Mouse (Mus musculus) embryonic fibroblast, embryonic 13.5 days (primary cell): ENCODE results near the gene Hrk. TPM values are rescaled to one million over a fixed set of nuclear protein-coding genes. Genes with fewer than 3 reads are reported as not detected.

ENCODE experiments used
- H3K27ac ChIP-seq: 2 replicates; pipeline ENCODE4 v1.5.1; 2012; ENCODE audit warnings: low read length, control low read depth, inconsistent platforms; ENCODE audit not compliant: insufficient read depth
- H3K4me1 ChIP-seq: 2 replicates; pipeline ENCODE4 v1.6.1; 2011; ENCODE audit warnings: low read length; ENCODE audit not compliant: control insufficient read depth, insufficient read depth
- H3K4me3 ChIP-seq: 2 replicates; pipeline ENCODE4 v1.5.1; 2011; ENCODE audit warnings: mild to moderate bottlenecking, control low read depth, low read length; ENCODE audit not compliant: insufficient read depth
- CTCF ChIP-seq: IDR thresholded peaks from 2 replicates; pipeline ENCODE4 v1.5.1; 2011; ENCODE audit warnings: mild to moderate bottlenecking, control low read depth, low read length, moderate library complexity, borderline replicate concordance; ENCODE audit not compliant: insufficient read depth
- POLR2A ChIP-seq: IDR thresholded peaks from 2 replicates; pipeline ENCODE4 v1.6.1; 2011; ENCODE audit warnings: low read depth, mild to moderate bottlenecking, control low read depth, low read length, moderate library complexity
- polyA plus RNA-seq: library from polyadenylated mRNA; stranded (reverse); fragments of >200 nt; gene quantifications from 2 replicates; pipeline ENCODE4 v1.2.4, GENCODE M21; 2011; ENCODE audit warnings: low read depth; ENCODE audit not compliant: missing spikeins, insufficient read length

Gene Hrk
- polyA plus RNA-seq, 1 experiment: not detected

DNA sequence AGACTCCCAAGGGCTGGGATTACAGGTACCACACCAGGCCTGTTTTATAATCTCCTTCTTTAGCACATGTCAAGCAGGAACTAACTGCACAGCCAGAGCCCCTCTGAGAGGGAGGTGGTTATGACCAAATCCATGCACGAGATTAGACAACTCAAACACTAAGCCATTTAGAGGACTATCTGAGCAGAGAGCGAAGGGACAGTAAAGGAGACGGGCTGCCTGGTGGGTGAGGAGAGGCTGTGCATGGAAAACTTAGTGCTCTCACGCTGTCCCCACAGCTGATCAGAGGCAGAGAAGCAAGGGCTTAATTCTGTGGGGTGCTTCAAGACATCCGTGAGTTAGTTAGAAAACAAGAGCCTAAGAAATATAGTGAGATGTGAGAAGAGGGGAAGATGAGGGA, 49.6 kb downstream of the Hrk start:
- TF ChIP-seq POLR2A (no peak), CTCF (no peak)
- Histone ChIP-seq H3K4me1 (0 out of 2 replicates have a peak, but pooled peaks cover 3% of the 10 kb centered on the region), H3K4me3 (peak overlapping the region; percentile 14), H3K27ac (no peak overlapping the region)

DNA sequence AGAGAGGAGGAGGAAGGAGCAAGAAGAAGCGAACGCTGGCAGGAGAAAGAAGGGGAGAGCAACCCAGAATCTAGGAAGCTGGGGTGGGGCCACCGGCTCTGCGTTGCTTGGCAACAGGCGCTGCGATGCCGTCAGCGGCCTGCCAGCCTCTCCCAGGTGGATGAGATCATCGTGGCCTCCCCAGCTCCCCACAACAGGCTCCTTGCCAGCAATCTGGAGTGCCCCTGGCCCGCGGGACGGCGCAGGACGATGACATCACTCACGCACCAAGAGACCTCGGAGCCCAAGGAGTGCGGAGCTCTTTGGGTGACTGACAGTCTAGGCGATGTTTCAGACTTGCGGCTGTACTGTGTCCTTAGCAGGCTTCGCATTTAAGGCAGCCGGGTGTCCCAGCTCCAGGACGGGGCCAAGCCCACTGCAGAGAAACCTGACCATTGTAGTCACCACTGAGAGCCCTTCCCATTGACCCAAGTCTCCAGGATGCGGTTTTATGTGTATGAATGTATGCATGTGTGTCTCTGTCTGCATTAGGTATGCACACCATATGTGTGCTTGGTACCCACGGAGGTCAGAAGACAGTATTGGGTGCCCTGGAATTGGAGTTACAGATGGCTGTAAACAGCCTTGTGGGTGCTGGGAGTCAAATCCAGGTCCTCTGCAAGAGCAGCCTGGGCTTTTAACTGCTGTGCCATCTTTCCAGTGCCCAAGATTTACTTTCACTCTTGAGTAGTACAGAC, 50.1 kb downstream of the Hrk start:
- Histone ChIP-seq H3K4me3 (peak overlapping the region; percentile 14), H3K4me1 (0 out of 2 replicates have a peak, but pooled peaks cover 3% of the 10 kb centered on the region), H3K27ac (no peak overlapping the region)
- TF ChIP-seq POLR2A: no peak

DNA sequence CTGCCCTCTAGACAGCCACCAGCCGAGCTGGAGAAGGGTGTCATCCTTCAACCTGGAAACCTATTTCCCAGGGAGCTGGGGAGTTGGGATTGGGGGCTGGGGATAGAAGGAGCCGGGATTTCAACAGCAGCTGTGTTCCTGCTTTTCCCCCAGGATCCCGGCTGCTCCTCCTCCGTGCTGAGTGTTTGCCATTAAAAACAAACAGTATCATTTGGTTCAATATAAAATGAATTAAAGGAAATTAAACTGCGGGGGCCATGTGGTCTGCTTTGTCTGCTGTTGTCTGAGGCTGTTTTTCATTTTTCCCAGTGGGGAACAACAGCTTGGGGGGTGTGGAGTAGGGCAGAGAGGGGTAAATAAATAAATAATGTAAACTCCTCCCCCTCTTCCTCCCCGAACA, 53.0 kb downstream of the Hrk start:
- H3K4me1 ChIP-seq: 0 out of 2 replicates have a peak, but pooled peaks cover 3% of the 10 kb centered on the region
- H3K27ac ChIP-seq: no peak overlapping the region
- TF ChIP-seq CTCF: no peak
- no peak for TF ChIP-seq POLR2A
- no peak overlapping the region for H3K4me3 ChIP-seq

DNA sequence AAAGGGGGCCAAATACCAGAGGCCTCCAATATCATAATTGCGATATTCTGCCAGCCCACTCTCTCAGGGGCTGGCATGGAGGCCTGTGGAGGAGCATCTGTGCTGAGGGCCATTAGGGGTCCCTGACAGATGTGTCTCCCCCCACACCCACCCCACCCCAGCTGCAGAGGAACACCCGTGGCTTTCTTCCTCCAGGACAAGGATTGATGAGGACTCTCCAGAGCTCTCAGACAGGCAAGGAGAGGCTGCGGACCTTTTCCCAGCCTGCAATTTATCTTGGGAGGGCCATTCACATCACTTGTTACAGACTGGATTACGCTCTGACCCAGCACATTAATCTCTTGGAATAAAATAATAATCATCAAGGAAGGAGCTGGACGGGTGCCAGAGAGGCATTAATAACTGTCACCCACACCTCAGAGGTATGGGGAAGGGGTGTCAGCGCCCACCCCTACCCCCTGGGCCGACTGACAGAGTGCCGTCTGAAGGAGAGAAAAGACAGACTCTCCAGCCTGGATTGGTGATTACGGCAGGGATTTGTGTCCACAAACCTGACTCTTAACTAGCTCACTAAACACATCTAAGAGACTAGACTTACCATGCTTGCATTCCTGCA, 58.8 kb downstream of the Hrk start:
- TF ChIP-seq CTCF (no peak), POLR2A (no peak)
- H3K4me3 ChIP-seq: no peak overlapping the region
- H3K27ac ChIP-seq: no peak overlapping the region
- no peaks in the 10 kb centered on the region for H3K4me1 ChIP-seq

DNA sequence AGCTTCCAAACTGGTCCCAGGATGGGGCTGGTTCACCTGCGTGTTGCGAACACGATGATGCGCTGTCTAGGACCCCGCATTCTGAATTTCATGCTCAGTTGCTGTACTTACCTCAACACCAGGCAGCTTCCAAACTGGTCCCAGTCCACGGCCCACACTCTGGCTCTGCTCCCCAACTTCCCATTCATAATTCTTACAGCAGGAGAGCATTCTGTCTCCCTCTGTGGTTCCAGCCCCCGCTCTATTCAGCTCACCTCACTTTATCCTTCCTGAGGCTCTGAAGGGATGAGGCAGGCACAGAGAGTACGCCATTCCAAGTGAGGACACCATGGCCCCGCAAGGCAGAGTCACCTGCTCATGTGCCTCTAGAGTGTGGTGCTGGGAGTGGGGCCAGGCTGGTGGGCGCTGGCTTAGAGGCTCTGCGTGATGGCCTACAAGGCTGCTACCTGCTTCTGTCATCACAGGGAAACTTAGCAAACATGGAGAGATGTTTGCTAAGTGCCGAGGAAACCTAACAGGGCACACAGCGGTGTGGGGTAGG, 65.7 kb downstream of the Hrk start:
- TF ChIP-seq POLR2A (no peak), CTCF (no peak)
- Histone ChIP-seq H3K4me3 (no peak overlapping the region), H3K4me1 (no peaks in the 10 kb centered on the region), H3K27ac (no peak overlapping the region)

GRCm38 (mm10) chr5:118236891-118237290, 72.4 kb downstream of the Hrk start:
- no peak overlapping the region for H3K4me3 ChIP-seq
- no peak for TF ChIP-seq CTCF
- no peak for TF ChIP-seq POLR2A
- H3K27ac ChIP-seq: no peak overlapping the region
- no peaks in the 10 kb centered on the region for H3K4me1 ChIP-seq

Other genes with a start within 250 kb of the Hrk start
- 27.1 and 39.0 TPM in 2 replicates for gene Fbxo21, start 187.9 kb upstream of the Hrk start, polyA plus RNA-seq
- 0.88 TPM in 1 of 2 replicates, not detected in the other for gene Tesc, start 136.9 kb upstream of the Hrk start, polyA plus RNA-seq
- gene Fbxw8, start 9.2 kb upstream of the Hrk start, polyA plus RNA-seq: 48.1 and 49.1 TPM in 2 replicates
- gene Rnft2, start 80.5 kb downstream of the Hrk start, polyA plus RNA-seq: 2.9 and 5.1 TPM in 2 replicates
- 8.9 and 11.7 TPM in 2 replicates for gene 2410131K14Rik, start 80.6 kb downstream of the Hrk start, polyA plus RNA-seq